Mouse (Mus musculus) limb, embryonic 14.5 days (tissue): Measurements from ENCODE around the gene Supv3l1. TPM values are rescaled to one million over a fixed set of nuclear protein-coding genes. Genes with fewer than 3 reads are reported as not detected.
A peak's percentile ranks its signal among the peaks of the same experiment; 100 is the strongest.

Experiments
- ATAC-seq: fragments of 200-750 bp; cut with Nextera tagmentation; 2 replicates; pipeline ENCODE4 v1.8.0; 2017; ENCODE audit warnings: low read depth, moderate number of reproducible peaks, moderate TSS enrichment; ENCODE audit not compliant: low FRiP score
- DNase-seq: peaks from one replicate; pipeline ENCODE4 v3.0.0-alpha.2; 2015; ENCODE audit warnings: low spot score
- H3K27ac ChIP-seq: fragments of 300-500 bp; sonication (generic); replicated peaks from 2 replicates; pipeline ENCODE4 v1.5.1; 2014; ENCODE audit warnings: low read depth, mild to moderate bottlenecking, low read length, moderate library complexity, mixed read lengths
- H3K27me3 ChIP-seq: fragments of 300-500 bp; sonication (generic); 2 replicates; pipeline ENCODE4 v1.6.1; 2014; ENCODE audit warnings: low read length, mixed read lengths; ENCODE audit not compliant: control insufficient read depth, insufficient read depth
- H3K36me3 ChIP-seq: fragments of 300-500 bp; sonication (generic); 2 replicates; pipeline ENCODE4 v1.6.1; 2014; ENCODE audit warnings: mild to moderate bottlenecking, low read length, moderate library complexity, mixed read lengths; ENCODE audit not compliant: control insufficient read depth, insufficient read depth
- H3K4me1 ChIP-seq: fragments of 300-500 bp; sonication (generic); 2 replicates; pipeline ENCODE4 v1.6.1; 2014; ENCODE audit warnings: antibody characterized with exemption, low read length, mixed read lengths; ENCODE audit not compliant: control insufficient read depth, insufficient read depth
- H3K4me2 ChIP-seq: fragments of 300-500 bp; sonication (generic); replicated peaks from 2 replicates; pipeline ENCODE4 v1.6.1; 2014; ENCODE audit warnings: low read depth, mild to moderate bottlenecking, low read length, moderate library complexity; ENCODE audit not compliant: severe bottlenecking
- H3K4me3 ChIP-seq: fragments of 300-500 bp; sonication (generic); replicated peaks from 2 replicates; pipeline ENCODE4 v1.5.1; 2014; ENCODE audit warnings: low read length
- H3K9ac ChIP-seq: fragments of 300-500 bp; sonication (generic); 2 replicates; pipeline ENCODE4 v1.6.1; 2014; ENCODE audit warnings: mild to moderate bottlenecking, low read depth, low read length, moderate library complexity; ENCODE audit not compliant: severe bottlenecking
- H3K9me3 ChIP-seq: fragments of 300-500 bp; sonication (generic); 2 replicates; pipeline ENCODE4 v1.6.1; 2016; ENCODE audit warnings: low read length; ENCODE audit not compliant: control insufficient read depth
- POLR2A ChIP-seq: fragments of 200-500 bp; IDR thresholded peaks from 2 replicates; pipeline ENCODE4 v1.8.0; 2012; ENCODE audit warnings: inconsistent platforms, mild to moderate bottlenecking, moderate library complexity, borderline replicate concordance; ENCODE audit not compliant: insufficient read depth, insufficient read length; ENCODE audit errors: extremely low read depth
- WGBS: fragments of 180-500 bp; shearing (Covaris S2); extraction: QIAGEN DNeasy Blood & Tissue Kit; methylation state at CpG from one replicate; pipeline ENCODE4 v1.1.7; 2014; 5-methylcytosine and 5-hydroxymethylcytosine counted together
- polyA plus RNA-seq, 2 experiments: library from polyadenylated mRNA; depleted of rRNA in 1 of 2; stranded (reverse) in 1 of 2; unstranded in 1 of 2; fragments of >200 nt; fragmentation: Nextera tagmentation in 1 of 2; extraction: Ambion mirVana in 1 of 2; gene quantifications; 2 replicates each; pipeline versions ENCODE4 v1.2.1 to v1.2.3; 2012 to 2014

Supv3l1 gene
- polyA plus RNA-seq, 2 experiments, result 24.2 to 30.8 TPM

DNA sequence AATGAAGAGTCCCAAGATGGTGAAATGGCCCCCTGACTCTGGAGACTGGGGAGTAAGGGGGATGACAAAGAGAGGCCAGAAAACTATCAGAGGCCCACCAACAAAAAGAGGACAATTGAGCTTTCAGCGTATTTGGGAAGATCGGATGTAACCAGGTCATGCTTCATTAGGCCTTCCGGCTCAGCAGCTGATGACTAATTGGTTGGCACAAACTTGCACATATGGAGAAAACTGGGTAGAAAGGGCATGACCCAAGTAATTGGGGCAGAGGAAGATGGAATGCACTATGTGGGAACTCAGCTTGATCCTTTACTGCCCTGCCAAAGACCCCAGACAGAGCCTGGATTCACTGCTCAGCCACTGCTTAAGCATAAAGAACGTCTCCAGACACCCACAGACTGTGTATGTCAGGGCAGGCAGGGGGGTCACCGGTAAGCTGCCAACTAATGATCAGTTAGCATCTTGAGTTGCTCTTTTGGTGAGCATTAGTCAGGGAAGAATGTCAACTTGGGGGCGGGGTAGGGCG is 30.6 kb downstream of the Supv3l1 start:
- TF ChIP-seq POLR2A, result no peak
- 73% methylated on average over 7 of the region's 7 CpGs for WGBS
- no peak overlapping the region for H3K9ac ChIP-seq
- ATAC-seq (no peak), DNase-seq (no peak)
- no peaks in the 10 kb centered on the region for H3K4me1 ChIP-seq
- no peak overlapping the region for H3K4me3 ChIP-seq
- H3K27ac ChIP-seq, result no peak overlapping the region
- no peak overlapping the region for H3K4me2 ChIP-seq
- no peaks in the 10 kb centered on the region for H3K27me3 ChIP-seq
- no peaks in the 10 kb centered on the region for H3K9me3 ChIP-seq
- H3K36me3 ChIP-seq, result no peaks in the 10 kb centered on the region

DNA sequence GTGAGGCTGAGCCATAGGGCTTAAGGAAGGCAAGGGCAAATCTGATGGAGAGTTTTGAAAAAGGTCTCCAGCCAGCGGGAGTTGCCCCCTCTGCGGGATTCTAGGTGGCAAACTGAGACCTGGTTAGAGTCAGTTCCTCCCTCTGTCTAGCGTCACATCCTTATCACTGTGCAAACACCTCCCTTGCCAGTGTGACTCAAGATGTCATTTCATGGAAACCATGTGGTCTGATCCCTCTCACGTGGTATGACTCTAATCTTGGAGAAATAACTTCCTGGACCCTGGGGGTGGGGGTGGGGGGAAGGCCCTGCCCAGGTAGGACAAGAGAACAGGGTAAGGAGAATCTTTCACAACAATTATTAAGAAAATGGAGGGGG is 35.9 kb downstream of the Supv3l1 start:
- Histone ChIP-seq H3K4me2 (no peak overlapping the region), H3K36me3 (no peaks in the 10 kb centered on the region), H3K27ac (no peak overlapping the region), H3K9me3 (no peaks in the 10 kb centered on the region), H3K9ac (no peak overlapping the region), H3K4me1 (0 out of 2 replicates have a peak, but pooled peaks cover 4% of the 10 kb centered on the region), H3K27me3 (no peaks in the 10 kb centered on the region), H3K4me3 (no peak overlapping the region)
- WGBS, result 33% methylated on average over 4 of the region's 4 CpGs
- no peak for ATAC-seq
- no peak for TF ChIP-seq POLR2A
- no peak for DNase-seq

- no peak for TF ChIP-seq POLR2A
- no peak for ATAC-seq
- Histone ChIP-seq H3K27ac (no peak overlapping the region), H3K4me1 (0 out of 2 replicates have a peak, but pooled peaks cover 4% of the 10 kb centered on the region), H3K4me3 (no peak overlapping the region), H3K27me3 (no peaks in the 10 kb centered on the region), H3K4me2 (no peak overlapping the region), H3K9ac (no peak overlapping the region), H3K9me3 (no peaks in the 10 kb centered on the region), H3K36me3 (no peaks in the 10 kb centered on the region)
- DNase-seq, result no peak
- 8% methylated on average over 8 of the region's 8 CpGs for WGBS
Observed at GRCm38 (mm10) chr10:62412906-62413605, 36.5 kb downstream of the Supv3l1 start.

DNA sequence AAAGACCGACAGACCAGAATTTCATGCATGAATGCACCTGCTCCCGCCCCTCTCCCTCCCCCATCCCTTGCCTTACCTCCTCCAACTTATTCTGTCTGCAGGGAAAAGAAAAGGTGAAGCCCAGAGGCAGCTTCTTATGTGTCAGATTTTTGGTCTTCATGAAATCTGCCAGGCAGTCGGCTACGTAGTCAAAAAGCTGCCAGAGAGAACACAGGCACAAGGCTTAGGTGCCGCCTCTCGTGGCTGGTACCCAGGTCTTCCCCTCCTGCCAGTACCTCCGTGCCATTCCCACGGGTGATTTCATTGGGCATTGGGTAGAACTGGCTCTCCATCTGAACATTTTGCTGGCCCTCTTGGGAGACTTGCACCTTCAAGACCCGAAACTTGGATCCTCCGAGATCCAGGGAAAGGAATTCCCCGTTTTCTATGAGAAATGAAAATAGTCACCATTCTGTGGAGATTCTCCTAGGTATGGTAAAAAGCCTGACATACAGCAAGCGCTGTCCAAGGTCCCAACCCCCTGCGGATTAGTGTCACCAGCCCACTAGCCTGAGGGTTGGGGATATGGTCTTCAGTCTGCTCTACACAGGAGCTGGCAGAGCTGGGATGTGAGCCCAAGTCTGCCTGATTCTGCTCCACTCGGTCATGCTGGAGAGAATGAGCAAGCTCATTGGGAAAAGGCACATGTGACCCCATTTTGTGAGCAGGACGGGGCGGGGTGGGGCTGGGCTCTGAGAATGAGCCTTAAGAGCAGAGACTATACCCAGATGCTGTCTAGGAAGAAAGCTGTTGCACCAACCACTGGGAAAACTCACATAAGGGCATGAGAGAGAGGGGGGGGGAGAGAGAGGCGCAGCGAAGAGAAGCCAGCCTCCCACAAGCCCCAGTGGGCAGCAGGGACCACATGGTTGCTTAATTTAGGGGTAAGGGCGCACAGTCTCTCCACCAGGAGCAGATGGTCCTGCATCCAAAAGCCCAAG is 37.8 kb downstream of the Supv3l1 start:
- Histone ChIP-seq H3K27ac (no peak overlapping the region), H3K27me3 (no peaks in the 10 kb centered on the region), H3K36me3 (no peaks in the 10 kb centered on the region), H3K4me3 (no peak overlapping the region), H3K9me3 (no peaks in the 10 kb centered on the region), H3K4me2 (no peak overlapping the region), H3K4me1 (0 out of 2 replicates have a peak, but pooled peaks cover 4% of the 10 kb centered on the region), H3K9ac (no peak overlapping the region)
- no peak for DNase-seq
- WGBS, result 62% methylated on average over 19 of the region's 19 CpGs
- no peak for TF ChIP-seq POLR2A
- ATAC-seq, result no peak

GRCm38 (mm10) chr10:62410943-62411342 is 38.6 kb downstream of the Supv3l1 start:
- Histone ChIP-seq H3K4me3 (no peak overlapping the region), H3K36me3 (no peaks in the 10 kb centered on the region), H3K27me3 (no peaks in the 10 kb centered on the region), H3K4me2 (no peak overlapping the region), H3K27ac (no peak overlapping the region), H3K9ac (no peak overlapping the region), H3K4me1 (0 out of 2 replicates have a peak, but pooled peaks cover 4% of the 10 kb centered on the region), H3K9me3 (no peaks in the 10 kb centered on the region)
- 14% methylated on average over 5 of the region's 5 CpGs for WGBS
- DNase-seq (peak; percentile 52), ATAC-seq (0 out of 2 replicates have a peak, but pooled peaks have one; percentile 57)
- no peak for TF ChIP-seq POLR2A
